Mouse (Mus musculus): ENCODE data around the gene Trafd1. TPM values are rescaled to one million over a fixed set of nuclear protein-coding genes. Genes with fewer than 3 reads are reported as not detected.

Gene Trafd1
- polyA plus RNA-seq (2016; fragmentation: Nextera tagmentation; extraction: Ambion mirVana) = 50.4 and 67.7 TPM in 2 replicates

- under 1% methylated on average over 33 of the region's 45 CpGs for WGBS
- H3K36me3 ChIP-seq = peaks cover 28% of the 10 kb centered on the region
- H3K27me3 ChIP-seq (ENCODE audit: low read depth, poor library complexity, severe bottlenecking) = peaks cover 13% of the 10 kb centered on the region
- H3K27ac ChIP-seq = peak within 1 kb of the TSS; percentile 89
- H3K4me1 ChIP-seq = peaks cover 24% of the 10 kb centered on the region
- H3K9me3 ChIP-seq (replicated peaks) = no peaks in the 10 kb centered on the region
- H3K4me3 ChIP-seq = peak within 1 kb of the TSS; percentile 84
- DNase-seq (ENCODE audit: low spot score) = peak; percentile 94
Observed at GRCm38 (mm10) chr5:121385461-121386119, at the start of gene Trafd1. Gene Trafd1, minus strand, starts transcription at chr5:121385632.

- Histone ChIP-seq H3K27me3 (ENCODE audit: low read depth, poor library complexity, severe bottlenecking) (no peaks in the 10 kb centered on the region), H3K27ac (no peak overlapping the region), H3K4me3 (no peak overlapping the region), H3K4me1 (no peaks in the 10 kb centered on the region), H3K9me3 (replicated peaks) (no peaks in the 10 kb centered on the region), H3K36me3 (peaks cover 100% of the 10 kb centered on the region)
- WGBS = 97% methylated on average over 3 of the region's 3 CpGs
- no peak for DNase-seq (ENCODE audit: low spot score)
Observed at GRCm38 (mm10) chr5:121428954-121429353, 43.5 kb upstream of the Trafd1 start.

GRCm38 (mm10) chr5:121423297-121423696 is 37.9 kb upstream of the Trafd1 start:
- no peaks in the 10 kb centered on the region for H3K4me1 ChIP-seq
- H3K36me3 ChIP-seq = peaks cover 100% of the 10 kb centered on the region
- WGBS = 87% methylated on average over 10 of the region's 10 CpGs

DNA sequence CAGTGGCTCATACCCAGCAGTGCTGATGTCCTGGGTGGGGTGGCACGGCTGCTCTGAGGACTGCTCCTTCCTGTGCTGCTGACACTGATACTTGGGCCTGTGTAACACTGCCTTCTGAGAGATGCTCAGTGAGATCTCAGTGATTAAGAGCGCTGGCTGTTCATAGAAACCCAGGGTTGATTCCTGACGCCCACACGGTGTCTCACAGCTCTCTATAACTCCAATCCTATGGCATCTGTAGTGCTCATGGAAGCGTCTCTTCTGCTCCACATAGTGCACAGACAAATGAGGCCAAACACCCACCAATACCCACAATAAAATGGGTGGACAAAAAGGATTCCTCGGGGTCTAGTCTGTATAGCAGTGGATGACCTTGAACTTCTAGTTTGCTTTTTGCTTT is 37.4 kb upstream of the Trafd1 start:
- Histone ChIP-seq H3K9me3 (replicated peaks) (no peaks in the 10 kb centered on the region), H3K4me1 (no peaks in the 10 kb centered on the region), H3K4me3 (no peak overlapping the region), H3K27ac (no peak overlapping the region), H3K27me3 (ENCODE audit: low read depth, poor library complexity, severe bottlenecking) (no peaks in the 10 kb centered on the region), H3K36me3 (peaks cover 100% of the 10 kb centered on the region)
- no peak for DNase-seq (ENCODE audit: low spot score)
- 95% methylated on average over 6 of the region's 6 CpGs for WGBS

More at GRCm38 (mm10) chr5:121423297-121423696, 37.9 kb upstream of the Trafd1 start:
- Histone ChIP-seq H3K27ac (no peak overlapping the region), H3K9me3 (replicated peaks) (no peaks in the 10 kb centered on the region), H3K4me3 (no peak overlapping the region), H3K27me3 (ENCODE audit: low read depth, poor library complexity, severe bottlenecking) (no peaks in the 10 kb centered on the region)
- DNase-seq (ENCODE audit: low spot score) = no peak

GRCm38 (mm10) chr5:121420721-121421120 is 35.3 kb upstream of the Trafd1 start:
- Histone ChIP-seq H3K9me3 (replicated peaks) (no peaks in the 10 kb centered on the region), H3K27ac (no peak overlapping the region), H3K4me1 (no peaks in the 10 kb centered on the region), H3K36me3 (peaks cover 100% of the 10 kb centered on the region), H3K27me3 (ENCODE audit: low read depth, poor library complexity, severe bottlenecking) (no peaks in the 10 kb centered on the region), H3K4me3 (no peak overlapping the region)
- WGBS = 94% methylated on average over 9 of the region's 9 CpGs
- no peak for DNase-seq (ENCODE audit: low spot score)

DNA sequence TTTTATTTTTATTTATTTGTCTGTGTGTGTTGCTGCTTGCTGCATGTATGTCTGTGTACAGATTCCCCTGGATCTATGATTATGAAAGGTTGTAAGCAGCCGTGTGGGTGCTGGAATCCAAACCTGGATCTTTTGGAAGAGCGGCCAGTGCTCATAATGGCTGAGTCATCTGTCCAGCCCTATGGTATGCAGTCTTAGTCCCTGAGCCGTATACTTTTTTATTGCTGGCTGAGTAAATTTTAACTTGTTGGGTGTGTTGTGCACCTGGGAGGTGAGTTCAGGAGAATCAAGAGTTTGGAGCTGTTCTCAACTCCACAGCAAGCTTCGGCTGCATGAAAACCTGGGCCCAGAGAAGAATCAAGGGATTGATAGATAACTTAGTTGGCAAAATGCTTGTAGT is 25.5 kb upstream of the Trafd1 start:
- Histone ChIP-seq H3K9me3 (replicated peaks) (no peaks in the 10 kb centered on the region), H3K27me3 (ENCODE audit: low read depth, poor library complexity, severe bottlenecking) (no peaks in the 10 kb centered on the region), H3K4me3 (no peak overlapping the region), H3K27ac (no peak overlapping the region), H3K4me1 (no peaks in the 10 kb centered on the region), H3K36me3 (peaks cover 99% of the 10 kb centered on the region)
- no peak for DNase-seq (ENCODE audit: low spot score)
- 91% methylated on average over 4 of the region's 4 CpGs for whole genome bisulfite sequencing

DNA sequence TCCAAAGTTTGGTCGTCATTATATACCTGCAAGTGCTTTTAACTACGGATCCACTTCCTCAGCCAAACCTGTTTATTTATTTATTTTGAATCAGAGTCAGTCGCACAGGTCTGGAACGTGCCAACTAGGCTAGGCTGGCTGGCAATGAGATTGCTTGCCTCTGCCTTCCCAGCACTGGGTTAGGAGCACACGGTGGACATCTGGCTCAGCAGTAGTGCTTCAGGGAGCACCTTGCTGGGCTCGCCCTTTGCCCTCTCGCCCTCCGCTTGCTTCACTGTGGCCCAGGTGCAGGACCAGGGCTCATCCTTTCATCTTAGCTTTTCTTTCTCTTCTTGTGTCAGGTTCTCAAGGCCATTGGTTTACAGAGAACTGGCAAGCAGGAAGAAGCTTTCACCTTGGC is 22.4 kb upstream of the Trafd1 start:
- Histone ChIP-seq H3K4me3 (no peak overlapping the region), H3K9me3 (replicated peaks) (no peaks in the 10 kb centered on the region), H3K36me3 (peaks cover 98% of the 10 kb centered on the region), H3K27ac (no peak overlapping the region), H3K4me1 (no peaks in the 10 kb centered on the region), H3K27me3 (ENCODE audit: low read depth, poor library complexity, severe bottlenecking) (no peaks in the 10 kb centered on the region)
- no peak for DNase-seq (ENCODE audit: low spot score)
- WGBS = 93% methylated on average over 8 of the region's 8 CpGs

GRCm38 (mm10) chr5:121400849-121401248 is 15.4 kb upstream of the Trafd1 start:
- 92% methylated on average over 5 of the region's 5 CpGs for WGBS
- peaks cover 62% of the 10 kb centered on the region for H3K36me3 ChIP-seq
- no peaks in the 10 kb centered on the region for H3K27me3 ChIP-seq (ENCODE audit: low read depth, poor library complexity, severe bottlenecking)
- H3K4me1 ChIP-seq = peaks cover 21% of the 10 kb centered on the region
- no peak overlapping the region for H3K4me3 ChIP-seq
- DNase-seq (ENCODE audit: low spot score) = no peak
- H3K9me3 ChIP-seq (replicated peaks) = no peaks in the 10 kb centered on the region
- no peak overlapping the region for H3K27ac ChIP-seq

- Histone ChIP-seq H3K4me1 (peaks cover 21% of the 10 kb centered on the region), H3K27me3 (ENCODE audit: low read depth, poor library complexity, severe bottlenecking) (no peaks in the 10 kb centered on the region), H3K27ac (no peak overlapping the region), H3K9me3 (replicated peaks) (no peaks in the 10 kb centered on the region), H3K36me3 (peaks cover 54% of the 10 kb centered on the region), H3K4me3 (no peak overlapping the region)
- WGBS = 82% methylated on average over 5 of the region's 5 CpGs
- no peak for DNase-seq (ENCODE audit: low spot score)
Observed at GRCm38 (mm10) chr5:121400064-121400463, 14.6 kb upstream of the Trafd1 start.

DNA sequence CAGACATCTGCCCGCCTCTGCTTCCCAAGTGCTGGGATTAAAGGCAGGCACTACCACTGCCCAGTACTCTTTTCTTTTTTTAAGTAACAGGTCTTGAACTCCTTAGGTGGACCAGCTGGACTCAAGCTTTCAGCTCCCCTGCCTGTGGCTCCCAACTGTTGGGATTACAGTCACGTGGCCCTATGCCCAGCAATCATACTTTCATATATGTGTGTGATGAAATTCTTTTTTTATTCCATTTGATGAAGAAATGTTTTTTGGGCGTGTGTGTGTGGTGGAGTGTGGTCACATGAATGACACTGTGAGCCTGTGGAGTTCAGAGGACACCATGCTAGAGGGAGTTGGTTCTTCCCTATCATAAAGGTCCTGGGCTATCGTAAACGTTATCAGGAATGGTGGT is 14.1 kb upstream of the Trafd1 start:
- Histone ChIP-seq H3K4me3 (peak overlapping the region; percentile 76; the same call in 1 of the 2 replicates), H3K27me3 (ENCODE audit: low read depth, poor library complexity, severe bottlenecking) (no peaks in the 10 kb centered on the region)
- WGBS = 91% methylated on average over 5 of the region's 5 CpGs

GRCm38 (mm10) chr5:121398965-121399462 is 13.6 kb upstream of the Trafd1 start:
- Histone ChIP-seq H3K9me3 (replicated peaks) (no peaks in the 10 kb centered on the region), H3K4me1 (peaks cover 21% of the 10 kb centered on the region), H3K4me3 (peak overlapping the region; percentile 76), H3K36me3 (peaks cover 45% of the 10 kb centered on the region), H3K27ac (no peak overlapping the region), H3K27me3 (ENCODE audit: low read depth, poor library complexity, severe bottlenecking) (no peaks in the 10 kb centered on the region)
- DNase-seq (ENCODE audit: low spot score) = no peak
- 58% methylated on average over 9 of the region's 9 CpGs for WGBS

More for the DNA sequence above, 14.1 kb upstream of the Trafd1 start:
- no peak for DNase-seq (ENCODE audit: low spot score)
- H3K36me3 ChIP-seq = peaks cover 49% of the 10 kb centered on the region
- H3K27ac ChIP-seq = no peak overlapping the region
- no peaks in the 10 kb centered on the region for H3K9me3 ChIP-seq (replicated peaks)
- H3K4me1 ChIP-seq = peaks cover 21% of the 10 kb centered on the region

DNA sequence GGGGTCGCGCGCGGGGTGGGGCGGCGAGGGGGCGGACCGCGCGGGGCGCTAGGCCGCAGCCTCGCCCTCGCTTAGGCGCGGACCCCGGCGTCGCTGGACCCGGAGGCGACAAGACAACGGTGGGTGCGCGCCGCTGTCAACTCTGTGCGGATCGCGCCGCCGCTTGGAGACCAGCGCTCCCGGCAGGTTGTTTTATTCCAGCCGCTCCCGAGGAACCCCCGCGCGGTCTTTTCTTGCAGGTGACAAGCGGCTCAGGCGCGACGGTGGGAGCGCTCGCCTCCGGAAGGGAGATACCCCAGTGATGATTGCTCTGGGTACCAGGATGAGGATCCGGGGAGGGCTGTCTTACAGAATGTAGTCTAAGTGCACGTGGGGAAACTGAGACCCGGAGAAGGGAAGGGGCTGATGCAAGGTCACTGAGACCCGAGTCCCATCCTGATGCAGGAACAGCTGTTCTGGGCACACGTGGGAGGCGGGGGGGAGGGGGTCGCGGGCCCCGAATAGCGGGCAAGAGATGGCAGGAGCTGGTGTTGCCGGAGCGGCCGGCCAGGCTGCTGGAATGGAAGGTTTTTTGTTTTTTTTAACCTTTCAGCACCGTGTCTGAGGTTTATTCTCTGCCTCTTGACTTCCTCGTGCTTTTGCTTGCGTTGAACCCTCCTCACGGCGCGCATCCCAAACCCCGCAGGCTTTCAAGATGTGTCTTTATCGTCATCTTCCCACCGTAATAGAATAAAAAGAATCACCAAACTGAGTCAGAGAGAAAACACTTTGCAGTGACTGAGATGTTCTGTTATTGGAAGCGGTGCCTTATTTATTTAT is 12.9 kb upstream of the Trafd1 start:
- Histone ChIP-seq H3K4me3 (peak overlapping the region; percentile 76), H3K36me3 (peaks cover 39% of the 10 kb centered on the region), H3K9me3 (replicated peaks) (no peaks in the 10 kb centered on the region), H3K4me1 (peaks cover 21% of the 10 kb centered on the region), H3K27ac (peak overlapping the region; percentile 92), H3K27me3 (ENCODE audit: low read depth, poor library complexity, severe bottlenecking) (no peaks in the 10 kb centered on the region)
- peak; percentile 81 for DNase-seq (ENCODE audit: low spot score)
- under 1% methylated on average over 67 of the region's 67 CpGs for WGBS
